Mouse (Mus musculus) midbrain, embryonic 15.5 days (tissue): Measurements from ENCODE around the gene Abhd14a. TPM values are rescaled to one million over a fixed set of nuclear protein-coding genes. Genes with fewer than 3 reads are reported as not detected.

ENCODE experiments used
- ATAC-seq: fragments of 200-750 bp; cut with Nextera tagmentation; replicated peaks from 2 replicates; pipeline ENCODE4 v1.8.0; 2017; ENCODE audit warnings: moderate TSS enrichment
- H3K27ac ChIP-seq: fragments of 300-500 bp; sonication (generic); 2 replicates; pipeline ENCODE4 v1.5.1; 2015; ENCODE audit warnings: mild to moderate bottlenecking, inconsistent platforms
- H3K27me3 ChIP-seq: fragments of 300-500 bp; sonication (generic); replicated peaks from 2 replicates; pipeline ENCODE4 v1.6.1; 2015; ENCODE audit warnings: inconsistent platforms
- H3K36me3 ChIP-seq: fragments of 300-500 bp; sonication (generic); replicated peaks from 2 replicates; pipeline ENCODE4 v1.6.1; 2015; ENCODE audit warnings: inconsistent platforms
- H3K4me1 ChIP-seq: fragments of 300-500 bp; sonication (generic); 2 replicates; pipeline ENCODE4 v1.6.1; 2015; ENCODE audit warnings: inconsistent platforms
- H3K4me2 ChIP-seq: fragments of 300-500 bp; sonication (generic); 2 replicates; pipeline ENCODE4 v1.6.1; 2015; ENCODE audit warnings: inconsistent platforms, mild to moderate bottlenecking, moderate library complexity
- H3K4me3 ChIP-seq: fragments of 300-500 bp; sonication (generic); 2 replicates; pipeline ENCODE4 v1.5.1; 2015; ENCODE audit warnings: mild to moderate bottlenecking, inconsistent platforms
- H3K9ac ChIP-seq: fragments of 300-500 bp; sonication (generic); 2 replicates; pipeline ENCODE4 v1.6.1; 2015; ENCODE audit warnings: mild to moderate bottlenecking, inconsistent platforms
- H3K9me3 ChIP-seq: fragments of 300-500 bp; sonication (generic); 2 replicates; pipeline ENCODE4 v1.6.1; 2016; ENCODE audit warnings: inconsistent platforms
- WGBS: fragments of 180-500 bp; shearing (Covaris S2); methylation state at CpG from one replicate; pipeline ENCODE4 v1.1.7; 2015; ENCODE audit warnings: mixed read lengths; 5-methylcytosine and 5-hydroxymethylcytosine counted together
- polyA plus RNA-seq: library from polyadenylated mRNA; unstranded; fragments of >200 nt; fragmentation: Nextera tagmentation; extraction: Ambion mirVana; gene quantifications from 2 replicates; pipeline ENCODE4 v1.2.1, GENCODE M21; 2015

The Abhd14a gene
- polyA plus RNA-seq, 1 experiment from 2014 or later: 71.3 TPM

- Histone ChIP-seq H3K36me3 (peaks cover 20% of the 10 kb centered on the region), H3K4me2 (no peak overlapping the region), H3K27me3 (no peaks in the 10 kb centered on the region), H3K9ac (no peak overlapping the region), H3K4me1 (peaks cover 22% of the 10 kb centered on the region), H3K4me3 (no peak overlapping the region), H3K27ac (no peak overlapping the region), H3K9me3 (no peaks in the 10 kb centered on the region)
- 96% methylated on average over 6 of the region's 6 CpGs for whole genome bisulfite sequencing
- no peak for ATAC-seq
These were observed 19.2 kb upstream of the Abhd14a start for GRCm38 (mm10) chr9:106466721-106467120.

- peak; percentile 53 for ATAC-seq
- 25% methylated on average over 26 of the region's 26 CpGs for WGBS
- Histone ChIP-seq H3K36me3 (peaks cover 27% of the 10 kb centered on the region), H3K27me3 (no peaks in the 10 kb centered on the region), H3K4me2 (peak within 1 kb of the TSS; percentile 89), H3K27ac (peak within 1 kb of the TSS; percentile 82), H3K9me3 (no peaks in the 10 kb centered on the region), H3K9ac (peak within 1 kb of the TSS; percentile 64), H3K4me1 (peaks cover 22% of the 10 kb centered on the region), H3K4me3 (peak within 1 kb of the TSS; percentile 49)
These were observed 18.2 kb upstream of the Abhd14a start, which contains the start of gene Gpr62 for GRCm38 (mm10) chr9:106465571-106466200. Gpr62 (minus strand) TSS chr9:106465938.

GRCm38 (mm10) chr9:106464751-106465541, 17.5 kb upstream of the Abhd14a start:
- WGBS: 1% methylated on average over 98 of the region's 99 CpGs
- H3K36me3 ChIP-seq: peaks cover 27% of the 10 kb centered on the region
- no peaks in the 10 kb centered on the region for H3K27me3 ChIP-seq
- peak; percentile 81 for ATAC-seq
- H3K9me3 ChIP-seq: no peaks in the 10 kb centered on the region
- peak overlapping the region; percentile 64 for H3K9ac ChIP-seq
- peak overlapping the region; percentile 82 for H3K27ac ChIP-seq
- peak overlapping the region; percentile 49 for H3K4me3 ChIP-seq
- H3K4me2 ChIP-seq: peak overlapping the region; percentile 89
- H3K4me1 ChIP-seq: peaks cover 29% of the 10 kb centered on the region

- no peaks in the 10 kb centered on the region for H3K9me3 ChIP-seq
- peaks cover 27% of the 10 kb centered on the region for H3K36me3 ChIP-seq
- H3K4me2 ChIP-seq: no peak overlapping the region
- H3K27ac ChIP-seq: no peak overlapping the region
- no peak for ATAC-seq
- no peak overlapping the region for H3K9ac ChIP-seq
- WGBS: 75% methylated on average over 21 of the region's 21 CpGs
- H3K27me3 ChIP-seq: no peaks in the 10 kb centered on the region
- H3K4me1 ChIP-seq: peaks cover 43% of the 10 kb centered on the region
- H3K4me3 ChIP-seq: no peak overlapping the region
These were observed 15.9 kb upstream of the Abhd14a start for GRCm38 (mm10) chr9:106463122-106464063.

GRCm38 (mm10) chr9:106462430-106462800, 14.9 kb upstream of the Abhd14a start:
- peaks cover 27% of the 10 kb centered on the region for H3K36me3 ChIP-seq
- no peak overlapping the region for H3K4me3 ChIP-seq
- no peaks in the 10 kb centered on the region for H3K9me3 ChIP-seq
- H3K4me1 ChIP-seq: peaks cover 53% of the 10 kb centered on the region
- WGBS: 94% methylated on average over 12 of the region's 12 CpGs
- H3K9ac ChIP-seq: no peak overlapping the region
- no peak for ATAC-seq
- H3K4me2 ChIP-seq: no peak overlapping the region
- no peaks in the 10 kb centered on the region for H3K27me3 ChIP-seq
- no peak overlapping the region for H3K27ac ChIP-seq

- Histone ChIP-seq H3K4me3 (no peak overlapping the region), H3K4me2 (no peak overlapping the region), H3K9ac (no peak overlapping the region), H3K4me1 (peaks cover 59% of the 10 kb centered on the region), H3K9me3 (no peaks in the 10 kb centered on the region), H3K36me3 (peaks cover 27% of the 10 kb centered on the region), H3K27me3 (no peaks in the 10 kb centered on the region), H3K27ac (no peak overlapping the region)
- WGBS: 80% methylated on average over 16 of the region's 16 CpGs
- no peak for ATAC-seq
These were observed 14.4 kb upstream of the Abhd14a start for GRCm38 (mm10) chr9:106461641-106462429.

GRCm38 (mm10) chr9:106461026-106461415, 13.5 kb upstream of the Abhd14a start:
- Histone ChIP-seq H3K36me3 (peaks cover 27% of the 10 kb centered on the region), H3K27me3 (no peaks in the 10 kb centered on the region), H3K4me1 (peaks cover 64% of the 10 kb centered on the region), H3K4me3 (no peak overlapping the region), H3K9ac (no peak overlapping the region), H3K9me3 (no peaks in the 10 kb centered on the region), H3K27ac (no peak overlapping the region), H3K4me2 (no peak overlapping the region)
- 90% methylated on average over 9 of the region's 9 CpGs for WGBS
- ATAC-seq: no peak

- ATAC-seq: no peak
- Histone ChIP-seq H3K4me1 (peaks cover 64% of the 10 kb centered on the region), H3K4me3 (no peak overlapping the region), H3K9me3 (no peaks in the 10 kb centered on the region), H3K4me2 (no peak overlapping the region), H3K27me3 (no peaks in the 10 kb centered on the region), H3K36me3 (peaks cover 27% of the 10 kb centered on the region), H3K9ac (no peak overlapping the region), H3K27ac (no peak overlapping the region)
- 80% methylated on average over 18 of the region's 18 CpGs for WGBS
These were observed 13.0 kb upstream of the Abhd14a start for GRCm38 (mm10) chr9:106460401-106461025.

GRCm38 (mm10) chr9:106459946-106460345, 12.5 kb upstream of the Abhd14a start:
- H3K4me3 ChIP-seq: no peak overlapping the region
- ATAC-seq: no peak
- H3K27ac ChIP-seq: no peak overlapping the region
- WGBS: 87% methylated on average over 15 of the region's 15 CpGs
- H3K36me3 ChIP-seq: peaks cover 27% of the 10 kb centered on the region
- H3K4me2 ChIP-seq: no peak overlapping the region
- H3K27me3 ChIP-seq: no peaks in the 10 kb centered on the region
- H3K9ac ChIP-seq: no peak overlapping the region
- H3K4me1 ChIP-seq: peaks cover 64% of the 10 kb centered on the region
- no peaks in the 10 kb centered on the region for H3K9me3 ChIP-seq

GRCm38 (mm10) chr9:106457920-106458319, 10.4 kb upstream of the Abhd14a start:
- peak overlapping the region; percentile 87; the same call in 1 of the 2 replicates for H3K9ac ChIP-seq
- peak overlapping the region; percentile 77 for H3K4me2 ChIP-seq
- no peaks in the 10 kb centered on the region for H3K9me3 ChIP-seq
- H3K36me3 ChIP-seq: peaks cover 16% of the 10 kb centered on the region
- no peaks in the 10 kb centered on the region for H3K27me3 ChIP-seq
- no peak overlapping the region for H3K4me3 ChIP-seq
- H3K4me1 ChIP-seq: peaks cover 67% of the 10 kb centered on the region
- H3K27ac ChIP-seq: 0 out of 2 replicates have a peak overlapping the region, but pooled peaks have one; percentile 91
- no peak for ATAC-seq
- WGBS: 46% methylated on average over 5 of the region's 5 CpGs

GRCm38 (mm10) chr9:106457163-106457559, 9.7 kb upstream of the Abhd14a start:
- Histone ChIP-seq H3K9me3 (no peaks in the 10 kb centered on the region), H3K27ac (peak overlapping the region; percentile 91; the same call in 1 of the 2 replicates), H3K27me3 (no peaks in the 10 kb centered on the region), H3K36me3 (peaks cover 11% of the 10 kb centered on the region), H3K4me3 (peak overlapping the region; percentile 70), H3K4me2 (peak overlapping the region; percentile 77), H3K4me1 (peaks cover 75% of the 10 kb centered on the region), H3K9ac (peak overlapping the region; percentile 87)
- ATAC-seq: no peak
- 36% methylated on average over 9 of the region's 9 CpGs for WGBS
